ENCODE assay signal across 15 mouse cellular contexts in the genomic region with DNA sequence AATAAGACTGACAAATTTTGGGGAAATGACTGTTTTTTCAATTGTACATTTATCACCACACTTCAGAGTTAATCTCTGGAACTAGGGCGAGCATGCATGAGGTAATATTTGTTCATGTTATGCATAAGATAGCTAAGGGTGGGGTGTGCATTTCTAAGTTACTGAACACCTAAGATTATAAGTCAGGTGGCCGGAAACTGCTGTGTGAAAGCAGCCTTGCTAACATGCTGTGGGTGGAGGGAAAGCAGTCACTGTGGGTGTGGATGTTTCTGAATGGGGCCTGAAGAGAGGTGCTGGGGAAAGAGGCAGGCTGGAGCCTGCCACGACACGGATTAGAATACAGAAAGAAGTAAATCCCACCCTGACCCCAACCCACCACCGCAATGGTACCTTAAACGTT.
"Had no signal": no experiment of that assay in that cellular context is flagged by ENCODE, and none has a peak within 500 bp of the region (broad histone marks: within the 10 kb centered on the region; RNA-seq: fewer than 3 reads in every experiment).

No protein-coding gene starts in this region.

- H3K27me3 ChIP-seq: neural tube, embryonic 12.5 days; neural tube, embryonic 13.5 days; neural tube, embryonic 15.5 days had no signal

- H3K9me3 ChIP-seq: neural tube, embryonic 12.5 days; neural tube, embryonic 13.5 days; neural tube, embryonic 15.5 days had no signal

- H3K4me1 ChIP-seq: neural tube, embryonic 12.5 days; neural tube, embryonic 13.5 days; neural tube, embryonic 15.5 days had no signal

- H3K36me3 ChIP-seq: neural tube, embryonic 12.5 days; neural tube, embryonic 13.5 days; neural tube, embryonic 15.5 days had no signal

- H3K4me3 ChIP-seq: neural tube, embryonic 12.5 days; neural tube, embryonic 13.5 days; neural tube, embryonic 15.5 days had no signal

- H3K27ac ChIP-seq: neural tube, embryonic 12.5 days; neural tube, embryonic 13.5 days; neural tube, embryonic 15.5 days had no signal

- H3K4me2 ChIP-seq: neural tube, embryonic 12.5 days; neural tube, embryonic 13.5 days; neural tube, embryonic 15.5 days had no signal

- DNase-seq: retina, postnatal 1 day; right cerebral cortex, adult 18-20 months; right cerebral cortex, postnatal 14 days; right cerebral cortex, postnatal 25 days; right cerebral cortex, postnatal 4 days; spleen, adult 18-20 months; thymus, adult 18-20 months; thymus, adult 2 months; thymus, postnatal 14 days; thymus, postnatal 25 days; thymus, postnatal 36 days; thymus, postnatal 4 days had no signal

- H3K9ac ChIP-seq: neural tube, embryonic 12.5 days; neural tube, embryonic 13.5 days; neural tube, embryonic 15.5 days had no signal
